Mouse (Mus musculus): ENCODE measurements around the gene Mecp2. TPM values are rescaled to one million over a fixed set of nuclear protein-coding genes. Genes with fewer than 3 reads are reported as not detected.

Gene Mecp2
- polyA plus RNA-seq, 1 experiment: 14.1 TPM

DNA sequence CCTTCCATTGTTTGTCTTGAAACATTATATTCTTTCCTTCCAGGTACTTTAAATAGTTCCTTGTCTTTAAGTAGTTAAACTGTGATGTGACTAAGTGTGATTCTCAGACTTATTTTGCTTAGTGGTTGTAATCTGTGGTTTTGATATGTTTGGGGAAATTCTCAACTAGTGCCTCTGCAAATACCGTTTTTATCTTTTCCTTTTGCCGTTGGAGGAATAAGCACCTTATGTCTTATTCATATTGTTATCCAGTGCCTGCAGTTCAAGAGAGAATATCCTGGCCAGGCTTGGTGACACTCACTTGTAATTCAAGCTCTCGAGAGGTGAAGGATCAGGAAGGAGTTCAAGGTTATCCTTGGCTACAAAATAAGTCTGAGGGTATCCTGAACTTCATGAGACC lies 134.1 kb downstream of the Mecp2 start:
- DNase-seq: no peak
- TF ChIP-seq POLR2A (IDR thresholded peaks at IDR 0.05; ENCODE audit: control insufficient read depth, extremely low read depth, insufficient read depth, low read length, poor library complexity) (no peak), CTCF (IDR thresholded peaks at IDR 0.05; ENCODE audit: borderline replicate concordance, control insufficient read depth, extremely low read depth, insufficient read depth, low read length, poor library complexity) (no peak)

DNA sequence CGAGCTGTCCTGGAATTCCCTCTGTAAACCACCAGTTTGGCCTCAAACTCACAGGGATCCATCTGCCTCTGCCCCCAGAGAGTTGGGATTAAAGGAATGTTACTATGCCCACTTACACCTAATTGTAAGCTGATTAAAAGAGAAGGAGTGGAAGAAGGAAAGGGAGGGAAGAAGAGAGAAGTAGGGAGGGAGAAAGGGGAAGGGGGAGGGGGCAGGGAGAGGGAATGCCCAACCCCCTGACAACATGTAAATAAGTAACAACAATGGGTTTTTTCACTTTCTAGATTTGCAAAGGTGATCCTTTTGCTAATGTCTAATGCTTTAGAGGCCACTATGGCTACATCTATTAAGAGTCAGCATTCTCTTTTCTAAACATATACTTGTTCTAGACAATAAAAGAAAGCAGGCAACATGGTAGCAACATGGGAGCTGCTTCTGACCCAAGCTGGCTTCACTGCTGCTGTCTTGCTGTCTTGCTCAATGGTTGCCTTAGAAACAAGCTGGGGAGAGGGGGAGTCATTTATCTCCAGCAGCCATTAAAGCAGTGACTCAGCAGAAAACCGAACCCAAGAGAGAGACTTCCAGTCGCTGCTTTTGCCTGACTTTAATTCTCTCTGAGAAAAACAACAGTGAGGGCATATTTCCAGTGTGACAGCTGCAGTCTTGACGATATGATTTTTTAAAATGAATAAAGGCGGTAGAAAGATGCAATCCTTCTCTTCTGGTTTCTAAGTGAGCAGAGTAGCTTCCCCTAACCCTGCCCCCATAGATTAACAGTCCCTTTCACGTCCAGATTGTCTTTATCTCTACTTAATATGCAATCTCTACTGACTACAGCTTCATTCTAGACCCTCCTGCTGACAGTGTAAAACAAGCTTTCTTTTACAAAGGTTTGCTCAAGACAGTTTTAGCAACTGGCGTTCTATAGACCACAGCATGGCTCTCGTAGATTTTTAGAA lies 136.0 kb downstream of the Mecp2 start:
- DNase-seq: no peak
- H3K4me3 ChIP-seq (ENCODE audit: control insufficient read depth, insufficient read depth, low read length): no peak overlapping the region
- no peak for TF ChIP-seq POLR2A (IDR thresholded peaks at IDR 0.05; ENCODE audit: control insufficient read depth, extremely low read depth, insufficient read depth, low read length, poor library complexity)
- no peak for TF ChIP-seq CTCF (IDR thresholded peaks at IDR 0.05; ENCODE audit: borderline replicate concordance, control insufficient read depth, extremely low read depth, insufficient read depth, low read length, poor library complexity)
- 36% methylated on average over 8 of the region's 8 CpGs for WGBS
- no peak overlapping the region for H3K27ac ChIP-seq (ENCODE audit: control insufficient read depth, insufficient read depth, low read length)
- no peaks in the 10 kb centered on the region for H3K36me3 ChIP-seq (ENCODE audit: control insufficient read depth, insufficient read depth, low read length)
- no peaks in the 10 kb centered on the region for H3K27me3 ChIP-seq (ENCODE audit: control insufficient read depth, insufficient read depth, low read length)
- no peaks in the 10 kb centered on the region for H3K4me1 ChIP-seq (replicated peaks; ENCODE audit: control insufficient read depth, insufficient read depth, low read length)

More for the DNA sequence above, 134.1 kb downstream of the Mecp2 start:
- Histone ChIP-seq H3K36me3 (ENCODE audit: control insufficient read depth, insufficient read depth, low read length) (no peaks in the 10 kb centered on the region), H3K27ac (ENCODE audit: control insufficient read depth, insufficient read depth, low read length) (no peak overlapping the region), H3K4me3 (ENCODE audit: control insufficient read depth, insufficient read depth, low read length) (no peak overlapping the region), H3K27me3 (ENCODE audit: control insufficient read depth, insufficient read depth, low read length) (no peaks in the 10 kb centered on the region), H3K4me1 (replicated peaks; ENCODE audit: control insufficient read depth, insufficient read depth, low read length) (no peaks in the 10 kb centered on the region)
- 29% methylated on average over 3 of the region's 3 CpGs for WGBS

- TF ChIP-seq POLR2A (IDR thresholded peaks at IDR 0.05; ENCODE audit: control insufficient read depth, extremely low read depth, insufficient read depth, low read length, poor library complexity) (no peak), CTCF (IDR thresholded peaks at IDR 0.05; ENCODE audit: borderline replicate concordance, control insufficient read depth, extremely low read depth, insufficient read depth, low read length, poor library complexity) (no peak)
- no peaks in the 10 kb centered on the region for H3K36me3 ChIP-seq (ENCODE audit: control insufficient read depth, insufficient read depth, low read length)
- H3K27me3 ChIP-seq (ENCODE audit: control insufficient read depth, insufficient read depth, low read length): no peaks in the 10 kb centered on the region
These were observed 157.4 kb downstream of the Mecp2 start for GRCm38 (mm10) chrX:73977783-73978182.

More at GRCm38 (mm10) chrX:73977783-73978182, 157.4 kb downstream of the Mecp2 start:
- no peak for DNase-seq
- Histone ChIP-seq H3K4me3 (ENCODE audit: control insufficient read depth, insufficient read depth, low read length) (no peak overlapping the region), H3K27ac (ENCODE audit: control insufficient read depth, insufficient read depth, low read length) (no peak overlapping the region), H3K4me1 (replicated peaks; ENCODE audit: control insufficient read depth, insufficient read depth, low read length) (no peaks in the 10 kb centered on the region)
- 100% methylated on average over 1 of the region's 1 CpGs for WGBS

Other genes with a start within 250 kb of the Mecp2 start
- 0.06 and 0.26 TPM in 2 replicates for gene Avpr2, start 243.3 kb downstream of the Mecp2 start, polyA plus RNA-seq (2012; rRNA removed)
- gene L1cam, start 239.3 kb downstream of the Mecp2 start, polyA plus RNA-seq (2012; rRNA removed): 7.1 and 7.5 TPM in 2 replicates
- gene Arhgap4, start 213.5 kb downstream of the Mecp2 start, polyA plus RNA-seq (2012; rRNA removed): 574 and 583 TPM in 2 replicates
- gene Naa10, start 213.4 kb downstream of the Mecp2 start, polyA plus RNA-seq (2012; rRNA removed): 82.0 and 102 TPM in 2 replicates
- 13.7 and 16.1 TPM in 2 replicates for gene Renbp, start 204.5 kb downstream of the Mecp2 start, polyA plus RNA-seq (2012; rRNA removed)
- gene Hcfc1, start 169.0 kb downstream of the Mecp2 start, polyA plus RNA-seq (2012; rRNA removed): 193 and 271 TPM in 2 replicates
- 166 and 182 TPM in 2 replicates for gene Irak1, start 111.4 kb downstream of the Mecp2 start, polyA plus RNA-seq (2012; rRNA removed)
- gene Opn1mw, start 7.9 kb downstream of the Mecp2 start, polyA plus RNA-seq (2012; rRNA removed): not detected in 2 replicates
- gene Tex28, start 32.5 kb upstream of the Mecp2 start, polyA plus RNA-seq (2012; rRNA removed): 0.07 TPM in 1 of 2 replicates, not detected in the other
- gene Tktl1, start 41.9 kb upstream of the Mecp2 start, polyA plus RNA-seq (2012; rRNA removed): 0.12 TPM in 1 of 2 replicates, not detected in the other
- 476 and 498 TPM in 2 replicates for gene Flna, start 114.5 kb upstream of the Mecp2 start, polyA plus RNA-seq (2012; rRNA removed)
- 97.7 and 111 TPM in 2 replicates for gene Emd, start 119.3 kb upstream of the Mecp2 start, polyA plus RNA-seq (2012; rRNA removed)
- 1,443 and 1,552 TPM in 2 replicates for gene Rpl10, start 135.4 kb upstream of the Mecp2 start, polyA plus RNA-seq (2012; rRNA removed)
- 94.6 and 111 TPM in 2 replicates for gene Taz, start 146.5 kb upstream of the Mecp2 start, polyA plus RNA-seq (2012; rRNA removed)
- 10.3 and 15.0 TPM in 2 replicates for gene Dnase1l1, start 147.0 kb upstream of the Mecp2 start, polyA plus RNA-seq (2012; rRNA removed)
- 289 and 373 TPM in 2 replicates for gene Atp6ap1, start 161.7 kb upstream of the Mecp2 start, polyA plus RNA-seq (2012; rRNA removed)
- gene Gdi1, start 169.6 kb upstream of the Mecp2 start, polyA plus RNA-seq (2012; rRNA removed): 370 and 445 TPM in 2 replicates
- 13.6 and 16.4 TPM in 2 replicates for gene Fam50a, start 177.7 kb upstream of the Mecp2 start, polyA plus RNA-seq (2012; rRNA removed)
- 15.4 and 17.6 TPM in 2 replicates for gene Plxna3, start 193.7 kb upstream of the Mecp2 start, polyA plus RNA-seq (2012; rRNA removed)
- gene Lage3, start 218.3 kb upstream of the Mecp2 start, polyA plus RNA-seq (2012; rRNA removed): 56.5 and 63.6 TPM in 2 replicates
- gene Ubl4a, start 237.9 kb upstream of the Mecp2 start, polyA plus RNA-seq (2012; rRNA removed): 52.7 and 53.8 TPM in 2 replicates
- 27.8 and 29.1 TPM in 2 replicates for gene Slc10a3, start 238.0 kb upstream of the Mecp2 start, polyA plus RNA-seq (2012; rRNA removed)